Mouse (Mus musculus) heart, adult 2 months (tissue): Measurements from ENCODE around the gene Eya4. TPM values are rescaled to one million over a fixed set of nuclear protein-coding genes. Genes with fewer than 3 reads are reported as not detected.
A peak's percentile ranks its signal among the peaks of the same experiment; 100 is the strongest.

Source experiments
- DNase-seq, 2 experiments: peaks; one replicate each; pipeline ENCODE4 v3.0.0; 2021
- H3K27ac ChIP-seq: fragments of 200-600 bp; 2 replicates; pipeline ENCODE4 v1.8.1; 2022
- H3K27me3 ChIP-seq: fragments of 200-500 bp; 2 replicates; pipeline ENCODE4 v1.6.1; 2012; ENCODE audit warnings: mild to moderate bottlenecking, low read length, inconsistent platforms, mixed read lengths; ENCODE audit not compliant: control insufficient read depth, insufficient read depth
- H3K36me3 ChIP-seq: fragments of 200-500 bp; 2 replicates; pipeline ENCODE4 v1.6.1; 2012; ENCODE audit warnings: low read length, inconsistent platforms; ENCODE audit not compliant: control insufficient read depth, insufficient read depth
- H3K4me1 ChIP-seq: fragments of 200-500 bp; 2 replicates; pipeline ENCODE4 v1.6.1; 2011; ENCODE audit warnings: low read length; ENCODE audit not compliant: control insufficient read depth, insufficient read depth
- H3K4me3 ChIP-seq: fragments of 200-600 bp; 2 replicates; pipeline ENCODE4 v1.8.1; 2022
- H3K79me2 ChIP-seq: fragments of 200-500 bp; replicated peaks from 2 replicates; pipeline ENCODE4 v1.6.1; 2012; ENCODE audit warnings: mild to moderate bottlenecking, inconsistent platforms, low read length, moderate library complexity, mixed read lengths; ENCODE audit not compliant: control insufficient read depth, insufficient read depth
- H3K9ac ChIP-seq: fragments of 200-500 bp; 2 replicates; pipeline ENCODE4 v1.6.1; 2012; ENCODE audit warnings: low read depth, mild to moderate bottlenecking, control low read depth, inconsistent platforms, low read length, mixed read lengths
- CTCF ChIP-seq: fragments of 200-600 bp; IDR thresholded peaks from 2 replicates; pipeline ENCODE4 v1.8.1; 2022; ENCODE audit warnings: antibody characterized with exemption, mild to moderate bottlenecking, moderate library complexity
- EP300 ChIP-seq: fragments of 200-500 bp; IDR thresholded peaks from 2 replicates; pipeline ENCODE4 v1.6.1; 2011; ENCODE audit warnings: low read depth, low read length, control low read depth; ENCODE audit not compliant: insufficient read depth
- POLR2A ChIP-seq: fragments of 200-500 bp; IDR thresholded peaks from 2 replicates; pipeline ENCODE4 v1.6.1; 2011; ENCODE audit warnings: mild to moderate bottlenecking, low read depth, low read length, control low read depth; ENCODE audit not compliant: insufficient read depth
- WGBS: fragments of 180-500 bp; shearing (Covaris S2); methylation state at CpG from one replicate; pipeline ENCODE4 v1.1.7; 2018; 5-methylcytosine and 5-hydroxymethylcytosine counted together
- intact Hi-C: fragments of 180-260 bp; cut with DNase I; formaldehyde crosslinking; loops from one replicate; pipeline ENCODE4 v1.15.1; 2025
- polyA plus RNA-seq: library from polyadenylated mRNA; depleted of rRNA; stranded (reverse); fragments of >200 nt; gene quantifications from 2 replicates; pipeline ENCODE4 v1.2.3, GENCODE M21; 2012
- total RNA-seq, 2 experiments: library from RNA; stranded (reverse); gene quantifications; 2 replicates each; pipeline ENCODE4 v1.2.3; 2021

The Eya4 gene
- total and polyA plus RNA-seq, 3 experiments = 0.16 to 0.23 (median 0.23) TPM

DNA sequence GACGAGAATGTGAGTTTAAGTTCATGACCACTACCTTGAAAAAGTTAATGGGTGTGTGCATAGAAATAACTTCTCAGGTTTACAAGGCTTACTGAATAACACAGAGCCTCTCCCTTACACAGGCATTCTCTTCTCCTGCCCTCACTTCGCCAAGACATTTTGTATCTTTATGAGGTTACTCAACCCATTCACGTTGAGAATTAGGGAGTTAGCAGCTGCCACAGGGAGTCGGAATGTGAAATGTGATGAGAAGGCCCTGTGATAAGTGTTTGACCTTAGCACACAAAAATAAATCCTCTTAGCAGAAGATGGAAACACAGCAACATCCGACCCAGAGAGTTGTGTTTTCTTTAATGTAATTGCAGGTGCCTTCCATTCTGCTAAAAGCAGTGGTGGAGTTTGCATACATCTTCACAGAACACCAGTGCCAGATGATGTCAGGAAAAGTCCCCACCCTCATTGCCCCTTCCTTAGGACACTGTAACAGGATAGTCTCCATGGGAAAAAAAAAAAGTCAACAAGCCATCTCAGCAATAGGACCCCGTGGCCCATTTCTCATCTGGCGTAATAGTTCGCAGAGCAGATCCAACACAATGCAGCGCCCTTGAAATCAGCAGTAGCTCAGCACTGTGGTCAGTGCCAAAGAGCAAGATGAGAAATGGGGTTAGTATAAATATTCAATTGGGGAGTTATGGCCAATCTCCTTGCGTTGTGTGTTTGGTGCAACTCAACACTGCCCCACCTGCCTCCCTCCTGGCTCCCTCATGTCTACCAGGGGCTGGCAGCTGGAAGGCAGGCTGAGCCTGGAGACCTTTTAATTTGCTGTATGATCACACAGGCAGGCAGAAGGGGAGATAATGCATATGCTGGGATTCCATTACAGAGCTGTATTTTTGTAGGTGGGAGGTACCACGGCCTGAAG, 168.8 kb downstream of the Eya4 start:
- intact Hi-C loops = no loop called here
- DNase-seq = no peak
- WGBS = 76% methylated on average over 11 of the region's 11 CpGs
- Histone ChIP-seq H3K36me3 (no peaks in the 10 kb centered on the region), H3K9ac (no peak overlapping the region), H3K27ac (no peak overlapping the region), H3K79me2 (no peaks in the 10 kb centered on the region), H3K4me3 (no peak overlapping the region), H3K4me1 (no peaks in the 10 kb centered on the region), H3K27me3 (no peaks in the 10 kb centered on the region)
- TF ChIP-seq CTCF (no peak), EP300 (no peak), POLR2A (no peak)

DNA sequence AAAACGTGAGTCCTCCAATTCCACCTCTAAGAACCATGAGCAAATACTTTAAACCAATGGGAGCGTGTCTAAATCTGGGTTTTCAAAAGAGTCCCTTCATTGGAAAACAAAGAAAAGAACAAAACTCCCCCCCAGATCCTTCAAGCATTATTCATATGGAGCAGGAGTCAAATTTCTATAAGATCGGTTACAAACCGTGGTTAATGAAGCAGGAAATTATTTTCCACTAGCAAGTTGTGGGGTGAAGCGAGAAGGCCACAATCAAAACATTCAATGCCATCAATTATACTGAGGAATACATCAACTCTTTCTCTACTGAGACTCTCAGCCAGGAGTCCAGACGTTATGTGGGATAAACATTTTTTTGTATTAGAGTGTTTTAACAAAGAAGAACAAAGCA, 171.3 kb downstream of the Eya4 start:
- WGBS = 77% methylated on average over 6 of the region's 6 CpGs
- TF ChIP-seq POLR2A (no peak), CTCF (no peak), EP300 (no peak)
- no peaks in the 10 kb centered on the region for H3K27me3 ChIP-seq
- H3K4me3 ChIP-seq = no peak overlapping the region
- H3K36me3 ChIP-seq = no peaks in the 10 kb centered on the region
- no peak overlapping the region for H3K9ac ChIP-seq
- no peak for DNase-seq
- no peaks in the 10 kb centered on the region for H3K79me2 ChIP-seq
- H3K4me1 ChIP-seq = no peaks in the 10 kb centered on the region
- intact Hi-C loops = no loop called here
- H3K27ac ChIP-seq = no peak overlapping the region

DNA sequence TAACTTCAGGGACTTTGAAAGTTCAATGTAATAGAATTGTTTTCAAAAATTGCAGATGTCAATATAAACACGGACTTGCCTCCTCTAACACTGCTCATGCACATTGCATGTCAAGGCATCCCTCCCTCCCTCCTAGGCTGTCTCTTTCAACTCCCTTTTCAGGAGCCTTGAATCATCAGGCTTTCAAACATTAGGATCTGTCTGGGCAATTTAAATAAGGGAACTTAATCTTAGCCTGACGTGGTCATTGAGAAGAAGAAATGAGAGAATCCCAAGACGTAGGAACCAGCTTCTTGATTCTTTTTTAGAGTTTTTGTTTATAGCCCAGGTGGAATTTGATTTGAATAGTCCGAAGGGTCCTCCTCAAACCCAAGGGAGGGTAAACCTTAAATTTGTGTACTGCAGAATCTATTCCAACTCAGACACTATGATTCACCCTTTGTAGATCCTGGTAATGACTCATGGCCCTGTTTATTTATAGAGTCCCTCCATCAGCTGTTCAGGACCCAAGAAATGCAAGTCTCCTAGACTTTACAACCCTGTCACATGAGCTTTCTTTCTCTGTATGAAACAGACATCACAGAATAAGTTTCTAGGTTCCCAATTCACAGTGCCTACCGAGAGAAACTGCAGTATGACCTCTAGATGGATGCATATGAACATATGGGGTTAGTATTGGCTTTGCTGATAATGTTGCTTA, 173.1 kb downstream of the Eya4 start:
- intact Hi-C loops = no loop called here
- no peak for DNase-seq

GRCm38 (mm10) chr10:23176666-23177346, 173.8 kb downstream of the Eya4 start:
- no peaks in the 10 kb centered on the region for H3K4me1 ChIP-seq
- TF ChIP-seq CTCF (peak; percentile 21; the same call in 1 of the 2 replicates), EP300 (no peak)
- no peak overlapping the region for H3K27ac ChIP-seq
- H3K36me3 ChIP-seq = no peaks in the 10 kb centered on the region
- H3K79me2 ChIP-seq = no peaks in the 10 kb centered on the region
- no peak overlapping the region for H3K4me3 ChIP-seq
- 31% methylated on average over 8 of the region's 8 CpGs for WGBS
- intact Hi-C loops = no loop called here
- H3K9ac ChIP-seq = no peak overlapping the region
- DNase-seq = no peak
- H3K27me3 ChIP-seq = no peaks in the 10 kb centered on the region

More for the DNA sequence above, 173.1 kb downstream of the Eya4 start:
- 57% methylated on average over 5 of the region's 5 CpGs for WGBS
- Histone ChIP-seq H3K27ac (no peak overlapping the region), H3K4me1 (no peaks in the 10 kb centered on the region), H3K27me3 (no peaks in the 10 kb centered on the region), H3K79me2 (no peaks in the 10 kb centered on the region), H3K36me3 (no peaks in the 10 kb centered on the region), H3K4me3 (no peak overlapping the region), H3K9ac (no peak overlapping the region)
- no peak for TF ChIP-seq EP300
- no peak for TF ChIP-seq CTCF
- no peak for TF ChIP-seq POLR2A

DNA sequence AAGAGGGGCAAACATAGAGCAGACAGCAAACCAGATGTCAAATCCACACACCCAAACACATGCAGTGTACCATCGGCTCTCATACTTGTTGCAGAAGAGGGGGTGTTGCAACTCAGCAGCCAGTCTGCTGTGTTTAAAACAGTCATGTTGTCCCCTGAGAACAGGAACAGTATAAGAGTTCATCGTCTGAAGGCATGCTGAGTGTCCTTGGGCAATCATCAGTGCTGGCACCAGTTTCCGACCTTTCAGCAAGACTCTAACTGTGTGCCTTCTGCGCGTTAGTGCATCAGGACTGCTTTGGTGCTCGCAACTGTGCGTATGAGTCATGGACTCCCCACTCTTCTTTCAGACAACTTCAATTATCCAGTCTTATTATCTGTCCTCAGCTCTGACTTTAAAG, 179.0 kb downstream of the Eya4 start:
- Histone ChIP-seq H3K4me3 (no peak overlapping the region), H3K79me2 (no peaks in the 10 kb centered on the region), H3K27ac (no peak overlapping the region), H3K9ac (no peak overlapping the region), H3K36me3 (no peaks in the 10 kb centered on the region), H3K27me3 (no peaks in the 10 kb centered on the region), H3K4me1 (no peaks in the 10 kb centered on the region)
- no peak for DNase-seq
- intact Hi-C loops = no loop called here
- WGBS = 81% methylated on average over 7 of the region's 7 CpGs
- TF ChIP-seq POLR2A (no peak), CTCF (no peak), EP300 (no peak)
